Mouse (Mus musculus): ENCODE data around the gene Kcnk2. TPM values are rescaled to one million over a fixed set of nuclear protein-coding genes. Genes with fewer than 3 reads are reported as not detected.

Gene Kcnk2
- polyA plus RNA-seq, 1 experiment from 2014 or later, result 0.32 TPM

DNA sequence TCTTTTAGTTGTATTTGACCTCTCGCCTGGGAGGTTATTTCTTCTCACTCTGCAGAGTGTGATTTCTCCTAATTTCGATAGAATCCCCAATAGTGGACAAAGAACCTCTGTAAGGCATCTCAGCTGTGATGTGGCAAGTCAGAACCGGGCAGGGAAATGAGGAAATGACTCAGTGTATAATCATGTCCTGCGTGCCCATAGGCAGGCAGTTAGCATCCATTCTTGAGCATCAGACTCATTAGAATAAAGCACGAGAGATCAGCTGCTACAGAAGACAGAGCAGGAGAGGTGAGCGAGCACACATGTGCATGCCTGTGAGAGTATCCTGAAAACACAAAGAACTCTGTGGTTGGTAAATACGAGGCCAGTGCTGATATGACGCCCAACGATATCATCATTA, 186.9 kb downstream of the Kcnk2 start:
- no peak for ATAC-seq (ENCODE audit: insufficient number of reproducible peaks, insufficient read depth, low FRiP score, low read depth)
- Histone ChIP-seq H3K4me2 (ENCODE audit: low read length) (no peak overlapping the region), H3K27me3 (ENCODE audit: control insufficient read depth, insufficient read depth, low read length) (no peaks in the 10 kb centered on the region), H3K4me3 (ENCODE audit: control insufficient read depth in 1 of 2, insufficient read depth in 1 of 2, low read depth in 1 of 2, low read length in 2 of 2) (no peak overlapping the region), H3K9me3 (ENCODE audit: control insufficient read depth, low read length) (no peaks in the 10 kb centered on the region), H3K9ac (ENCODE audit: low read length) (no peak overlapping the region), H3K27ac (replicated peaks in 1 of 2; ENCODE audit: control insufficient read depth in 1 of 2, insufficient read depth in 1 of 2, low read depth in 2 of 2, low read length in 2 of 2) (no peak overlapping the region), H3K4me1 (ENCODE audit: control insufficient read depth in 2 of 2, insufficient read depth in 2 of 2, low read length in 2 of 2) (peaks cover 0 to 10% of the 10 kb centered on the region in 2 experiments; a peak in 1 of 4 replicates), H3K36me3 (ENCODE audit: control insufficient read depth, insufficient read depth, low read length) (no peaks in the 10 kb centered on the region)
- WGBS, result 56% methylated on average over 9 of the region's 9 CpGs

DNA sequence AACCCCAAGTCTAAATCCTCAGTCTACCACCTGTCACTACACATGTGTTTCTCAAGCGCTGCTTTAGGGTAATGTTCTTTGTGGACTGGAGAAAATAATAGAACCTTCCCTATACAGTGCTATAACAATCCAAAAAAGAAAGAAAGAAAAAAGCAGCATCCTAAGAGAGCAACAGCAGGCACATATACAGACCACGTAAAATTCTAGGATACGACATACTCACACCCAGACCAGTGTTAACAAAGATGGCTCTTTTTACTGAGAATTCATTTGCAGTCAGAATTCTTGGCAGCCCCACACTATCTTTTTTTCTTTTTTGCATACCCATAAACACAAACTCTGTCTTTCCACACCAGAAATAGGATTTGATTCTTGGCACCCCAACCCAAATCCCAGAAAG, 187.6 kb downstream of the Kcnk2 start:
- WGBS, result 90% methylated on average over 3 of the region's 3 CpGs
- Histone ChIP-seq H3K4me2 (ENCODE audit: low read length) (no peak overlapping the region), H3K27me3 (ENCODE audit: control insufficient read depth, insufficient read depth, low read length) (no peaks in the 10 kb centered on the region), H3K9ac (ENCODE audit: low read length) (no peak overlapping the region), H3K4me3 (ENCODE audit: control insufficient read depth in 1 of 2, insufficient read depth in 1 of 2, low read depth in 1 of 2, low read length in 2 of 2) (no peak overlapping the region), H3K36me3 (ENCODE audit: control insufficient read depth, insufficient read depth, low read length) (no peaks in the 10 kb centered on the region), H3K27ac (replicated peaks in 1 of 2; ENCODE audit: control insufficient read depth in 1 of 2, insufficient read depth in 1 of 2, low read depth in 2 of 2, low read length in 2 of 2) (no peak overlapping the region), H3K9me3 (ENCODE audit: control insufficient read depth, low read length) (no peaks in the 10 kb centered on the region), H3K4me1 (ENCODE audit: control insufficient read depth in 2 of 2, insufficient read depth in 2 of 2, low read length in 2 of 2) (peaks cover 0 to 10% of the 10 kb centered on the region in 2 experiments; a peak in 1 of 4 replicates)
- no peak for ATAC-seq (ENCODE audit: insufficient number of reproducible peaks, insufficient read depth, low FRiP score, low read depth)

DNA sequence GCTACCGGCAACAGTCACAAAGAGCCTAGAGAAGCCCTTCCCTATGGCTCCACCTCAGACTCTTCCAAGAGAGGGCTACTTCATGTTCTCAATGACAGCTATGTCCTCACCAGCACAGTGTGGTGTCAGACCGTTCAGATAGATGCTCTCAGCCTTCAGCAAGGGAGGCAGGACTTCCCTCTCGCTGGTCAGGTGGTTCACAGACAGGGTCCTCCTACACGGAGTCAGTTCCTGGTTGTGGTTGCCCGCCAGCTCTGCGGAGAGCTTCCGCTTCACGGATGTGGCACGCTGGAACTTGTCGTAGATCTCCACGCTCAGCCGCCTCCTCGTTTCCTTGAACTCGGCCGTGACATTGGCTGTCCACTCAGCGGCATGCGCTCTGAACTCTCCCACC, 192.4 kb downstream of the Kcnk2 start:
- Histone ChIP-seq H3K27ac (replicated peaks in 1 of 2; ENCODE audit: control insufficient read depth in 1 of 2, insufficient read depth in 1 of 2, low read depth in 2 of 2, low read length in 2 of 2) (no peak overlapping the region), H3K4me2 (ENCODE audit: low read length) (no peak overlapping the region), H3K4me1 (ENCODE audit: control insufficient read depth in 2 of 2, insufficient read depth in 2 of 2, low read length in 2 of 2) (peaks cover 0 to 3% of the 10 kb centered on the region in 2 experiments; a peak in 1 of 4 replicates), H3K4me3 (ENCODE audit: control insufficient read depth in 1 of 2, insufficient read depth in 1 of 2, low read depth in 1 of 2, low read length in 2 of 2) (no peak overlapping the region), H3K27me3 (ENCODE audit: control insufficient read depth, insufficient read depth, low read length) (no peaks in the 10 kb centered on the region), H3K9ac (ENCODE audit: low read length) (no peak overlapping the region), H3K9me3 (ENCODE audit: control insufficient read depth, low read length) (no peaks in the 10 kb centered on the region), H3K36me3 (ENCODE audit: control insufficient read depth, insufficient read depth, low read length) (no peaks in the 10 kb centered on the region)
- ATAC-seq (ENCODE audit: insufficient number of reproducible peaks, insufficient read depth, low FRiP score, low read depth), result no peak
- 90% methylated on average over 17 of the region's 17 CpGs for WGBS

DNA sequence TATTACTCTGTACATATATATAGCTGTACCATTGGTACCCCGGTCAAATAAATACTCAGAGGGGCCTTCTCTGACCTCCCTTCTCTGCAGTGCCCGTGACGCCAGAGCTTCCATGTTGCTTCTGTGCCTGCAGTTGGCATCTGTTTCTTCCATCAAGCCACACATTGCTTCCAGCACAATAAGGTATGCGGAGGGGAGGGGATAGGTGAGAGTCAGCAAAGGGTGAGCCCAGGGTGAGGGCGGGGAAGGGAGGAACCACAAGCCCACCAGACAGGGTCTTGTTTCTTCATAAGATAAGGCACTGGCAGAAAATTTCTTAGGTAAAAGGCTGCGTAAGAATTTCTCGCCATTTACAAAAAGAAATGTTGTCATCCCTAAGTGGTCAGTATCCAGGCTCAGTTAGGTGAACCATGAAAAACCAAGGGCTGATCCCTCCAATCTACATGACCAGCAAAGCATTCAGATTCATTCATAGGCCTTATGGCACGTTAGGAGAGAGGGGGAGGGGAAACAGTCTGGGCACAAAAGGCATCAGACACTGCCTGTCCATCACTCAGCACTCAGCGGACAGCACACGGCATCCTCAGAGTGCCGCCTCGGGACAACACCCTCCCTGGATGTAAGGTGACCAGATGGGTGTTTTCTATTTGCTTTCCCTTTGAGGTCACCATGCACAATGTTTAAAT, 192.9 kb downstream of the Kcnk2 start:
- Histone ChIP-seq H3K36me3 (ENCODE audit: control insufficient read depth, insufficient read depth, low read length) (no peaks in the 10 kb centered on the region), H3K4me1 (ENCODE audit: control insufficient read depth in 2 of 2, insufficient read depth in 2 of 2, low read length in 2 of 2) (peaks cover 0 to 2% of the 10 kb centered on the region in 2 experiments; a peak in 1 of 4 replicates), H3K27me3 (ENCODE audit: control insufficient read depth, insufficient read depth, low read length) (no peaks in the 10 kb centered on the region), H3K9ac (ENCODE audit: low read length) (no peak overlapping the region), H3K4me3 (ENCODE audit: control insufficient read depth in 1 of 2, insufficient read depth in 1 of 2, low read depth in 1 of 2, low read length in 2 of 2) (no peak overlapping the region), H3K9me3 (ENCODE audit: control insufficient read depth, low read length) (no peaks in the 10 kb centered on the region), H3K27ac (replicated peaks in 1 of 2; ENCODE audit: control insufficient read depth in 1 of 2, insufficient read depth in 1 of 2, low read depth in 2 of 2, low read length in 2 of 2) (no peak overlapping the region), H3K4me2 (ENCODE audit: low read length) (no peak overlapping the region)
- WGBS, result 69% methylated on average over 12 of the region's 12 CpGs
- ATAC-seq (ENCODE audit: insufficient number of reproducible peaks, insufficient read depth, low FRiP score, low read depth), result no peak

DNA sequence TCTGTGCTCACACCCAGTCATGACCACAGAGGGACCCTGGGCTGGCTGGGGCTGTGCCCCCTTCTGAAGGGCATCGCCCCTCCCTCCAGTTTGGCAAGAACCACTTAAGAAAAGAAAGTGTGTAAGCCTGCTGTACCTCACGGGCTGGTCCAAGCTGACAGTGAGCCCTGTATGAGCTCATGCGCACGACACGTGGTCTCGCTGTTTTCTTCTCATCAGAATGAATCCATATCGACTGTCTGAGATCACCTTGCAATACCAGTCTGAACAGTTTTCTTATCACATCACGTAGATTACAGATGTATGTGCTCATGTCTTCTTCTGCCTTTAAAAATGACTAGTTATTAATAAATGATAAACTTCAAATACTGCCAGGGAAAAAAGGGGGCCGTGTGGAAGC, 193.5 kb downstream of the Kcnk2 start:
- Histone ChIP-seq H3K4me2 (ENCODE audit: low read length) (no peak overlapping the region), H3K9ac (ENCODE audit: low read length) (no peak overlapping the region), H3K4me3 (ENCODE audit: control insufficient read depth in 1 of 2, insufficient read depth in 1 of 2, low read depth in 1 of 2, low read length in 2 of 2) (no peak overlapping the region), H3K4me1 (ENCODE audit: control insufficient read depth in 2 of 2, insufficient read depth in 2 of 2, low read length in 2 of 2) (no peaks in the 10 kb centered on the region), H3K9me3 (ENCODE audit: control insufficient read depth, low read length) (no peaks in the 10 kb centered on the region), H3K27ac (replicated peaks in 1 of 2; ENCODE audit: control insufficient read depth in 1 of 2, insufficient read depth in 1 of 2, low read depth in 2 of 2, low read length in 2 of 2) (no peak overlapping the region), H3K27me3 (ENCODE audit: control insufficient read depth, insufficient read depth, low read length) (no peaks in the 10 kb centered on the region), H3K36me3 (ENCODE audit: control insufficient read depth, insufficient read depth, low read length) (no peaks in the 10 kb centered on the region)
- WGBS, result 85% methylated on average over 9 of the region's 9 CpGs
- ATAC-seq (ENCODE audit: insufficient number of reproducible peaks, insufficient read depth, low FRiP score, low read depth), result no peak

GRCm38 (mm10) chr1:189195758-189196157, 206.3 kb downstream of the Kcnk2 start:
- Histone ChIP-seq H3K27me3 (ENCODE audit: control insufficient read depth, insufficient read depth, low read length) (no peaks in the 10 kb centered on the region), H3K36me3 (ENCODE audit: control insufficient read depth, insufficient read depth, low read length) (no peaks in the 10 kb centered on the region), H3K4me2 (ENCODE audit: low read length) (no peak overlapping the region), H3K9me3 (ENCODE audit: control insufficient read depth, low read length) (no peaks in the 10 kb centered on the region), H3K4me3 (ENCODE audit: control insufficient read depth in 1 of 2, insufficient read depth in 1 of 2, low read depth in 1 of 2, low read length in 2 of 2) (no peak overlapping the region), H3K9ac (ENCODE audit: low read length) (no peak overlapping the region), H3K27ac (replicated peaks in 1 of 2; ENCODE audit: control insufficient read depth in 1 of 2, insufficient read depth in 1 of 2, low read depth in 2 of 2, low read length in 2 of 2) (no peak overlapping the region), H3K4me1 (ENCODE audit: control insufficient read depth in 2 of 2, insufficient read depth in 2 of 2, low read length in 2 of 2) (no peaks in the 10 kb centered on the region)
- ATAC-seq (ENCODE audit: insufficient number of reproducible peaks, insufficient read depth, low FRiP score, low read depth), result no peak
- WGBS, result 75% methylated on average over 4 of the region's 4 CpGs

DNA sequence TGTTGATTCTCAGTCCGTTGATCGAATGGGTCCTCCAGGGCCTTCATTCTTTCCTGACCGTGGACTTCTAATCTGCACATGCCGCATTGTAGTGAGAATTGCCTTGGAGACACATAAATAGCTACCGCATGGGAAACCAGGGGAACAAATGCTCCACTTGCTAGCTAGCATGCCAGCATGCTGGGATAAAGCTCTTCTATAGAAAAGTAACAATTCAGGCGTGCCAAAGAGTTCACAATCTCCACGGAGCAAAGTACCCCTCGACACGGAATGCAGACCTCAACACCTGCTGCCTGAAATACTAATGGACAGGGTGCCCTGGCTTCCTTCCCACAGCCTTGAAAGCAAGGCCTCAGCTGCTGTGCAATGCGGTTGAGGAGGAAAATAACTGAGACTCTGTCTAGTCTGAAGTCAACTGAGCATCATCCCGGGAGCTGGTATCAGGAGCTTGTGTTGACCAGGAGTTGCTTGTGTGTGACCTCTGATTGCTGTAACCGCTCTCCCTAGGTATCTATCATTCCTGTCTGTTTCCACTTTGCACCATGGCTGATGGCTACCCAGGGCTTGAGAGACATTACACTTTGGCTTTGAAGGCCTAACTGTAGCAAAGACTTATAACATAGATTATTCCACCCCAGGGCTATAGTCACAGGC, 214.2 kb downstream of the Kcnk2 start:
- no peaks in the 10 kb centered on the region for H3K27me3 ChIP-seq (ENCODE audit: control insufficient read depth, insufficient read depth, low read length)
- H3K9ac ChIP-seq (ENCODE audit: low read length), result no peak overlapping the region
- 0 out of 2 replicates have a peak overlapping the region, but pooled peaks have one; percentile 6 for H3K4me2 ChIP-seq (ENCODE audit: low read length)
- WGBS, result 32% methylated on average over 12 of the region's 12 CpGs
- H3K4me1 ChIP-seq (ENCODE audit: control insufficient read depth in 2 of 2, insufficient read depth in 2 of 2, low read length in 2 of 2), result peaks cover 6 to 20% of the 10 kb centered on the region in 2 experiments
- no peak for ATAC-seq (ENCODE audit: insufficient number of reproducible peaks, insufficient read depth, low FRiP score, low read depth)
- no peak overlapping the region for H3K4me3 ChIP-seq (ENCODE audit: control insufficient read depth in 1 of 2, insufficient read depth in 1 of 2, low read depth in 1 of 2, low read length in 2 of 2)
- no peaks in the 10 kb centered on the region for H3K36me3 ChIP-seq (ENCODE audit: control insufficient read depth, insufficient read depth, low read length)
- H3K9me3 ChIP-seq (ENCODE audit: control insufficient read depth, low read length), result no peaks in the 10 kb centered on the region
- peak overlapping the region; percentile 18 to 61 for H3K27ac ChIP-seq (replicated peaks in 1 of 2; ENCODE audit: control insufficient read depth in 1 of 2, insufficient read depth in 1 of 2, low read depth in 2 of 2, low read length in 2 of 2)
